Mouse (Mus musculus) frontal cortex, adult 2 months (tissue): Measurements from ENCODE around the gene Patl1. TPM values are rescaled to one million over a fixed set of nuclear protein-coding genes. Genes with fewer than 3 reads are reported as not detected.
"Not testable (repeated sequence)": the region's sequence is repeated elsewhere in the genome, so short reads cannot be mapped to it uniquely, and the experiment has no call there.

ENCODE experiments used
- DNase-seq, 2 experiments: peaks; one replicate each; pipeline ENCODE4 v3.0.0; 2022; ENCODE audit warnings: low spot score in 1 of 2; ENCODE audit errors: extremely low spot score in 1 of 2
- polyA plus RNA-seq: library from polyadenylated mRNA; depleted of rRNA; stranded (reverse); fragments of >200 nt; gene quantifications from 2 replicates; pipeline ENCODE4 v1.2.3, GENCODE M21; 2012; rRNA removed

Patl1 gene
- polyA plus RNA-seq, 1 experiment: 21.2 TPM

- DNase-seq: peak; percentile 100
Measured at GRCm38 (mm10) chr19:11965023-11965942, 53.1 kb downstream of the Patl1 start, which contains the start of gene Osbp. Gene Osbp (plus strand): TSS chr19:11965941.

DNA sequence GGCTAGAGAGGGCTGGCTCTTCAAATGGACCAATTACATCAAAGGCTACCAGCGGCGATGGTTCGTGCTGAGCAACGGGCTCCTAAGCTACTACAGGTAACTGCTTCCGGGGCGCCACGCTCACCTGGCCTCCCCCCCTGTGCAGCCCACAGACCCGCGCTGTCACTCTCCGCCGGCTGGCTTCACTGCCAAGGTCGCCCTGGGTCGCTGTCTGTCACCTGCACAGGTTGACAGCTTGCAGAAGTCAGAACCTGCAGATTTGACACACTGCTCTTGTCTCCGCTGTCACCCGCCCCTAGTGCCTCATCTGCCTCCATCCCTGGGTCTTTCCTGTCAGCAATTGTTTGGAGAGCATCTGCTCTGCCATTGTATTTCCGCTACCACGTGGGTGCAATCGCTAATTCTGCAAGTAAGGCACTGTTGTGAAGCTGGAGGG, 54.0 kb downstream of the Patl1 start:
- DNase-seq: peak in 1 of 2 experiments; percentile 42

DNA sequence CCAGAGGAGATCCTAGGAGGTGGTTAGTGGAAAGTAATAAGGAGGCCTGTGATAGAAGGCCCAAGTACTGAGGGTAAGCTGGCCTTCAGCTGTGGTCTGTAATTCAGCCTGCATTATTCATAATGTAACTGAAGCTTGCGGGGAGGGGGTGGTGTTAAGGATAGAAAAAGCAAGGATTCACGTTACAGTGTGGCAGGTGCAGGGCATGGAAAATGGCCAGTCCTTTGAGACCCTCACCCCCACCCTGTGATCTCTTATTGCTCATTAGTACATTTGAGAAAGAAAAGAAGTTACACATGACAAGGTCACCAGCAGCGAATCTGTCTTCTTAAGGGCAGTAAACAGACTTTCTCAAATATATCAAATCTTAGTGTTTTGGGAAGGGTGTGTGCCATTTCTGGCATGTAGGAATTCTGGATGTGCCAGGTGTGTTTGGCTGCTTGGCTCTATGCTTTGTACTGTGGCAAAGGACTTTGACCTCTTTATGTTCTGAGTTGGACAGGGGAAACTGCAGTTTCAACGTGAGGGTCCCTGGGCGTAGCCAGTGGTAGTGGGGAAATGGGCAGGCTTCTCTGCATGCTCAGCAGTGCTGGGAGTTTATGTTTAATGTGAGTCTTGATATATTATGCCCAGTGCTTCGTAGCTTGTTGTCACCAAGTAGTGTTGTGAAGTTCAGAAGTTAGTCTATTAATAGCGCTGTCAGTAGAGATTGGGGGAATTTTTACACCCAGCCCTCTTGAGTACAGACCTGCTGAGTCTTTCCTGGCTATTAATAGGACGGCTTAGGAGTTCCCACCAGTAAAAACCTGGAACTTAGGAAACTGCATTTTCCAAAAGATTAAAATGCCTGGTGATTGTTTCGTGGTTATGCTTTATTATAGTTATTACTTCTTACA, 57.2 kb downstream of the Patl1 start:
- DNase-seq: no peak

- DNase-seq: no peak
Measured at GRCm38 (mm10) chr19:11973511-11974222, 61.5 kb downstream of the Patl1 start.

DNA sequence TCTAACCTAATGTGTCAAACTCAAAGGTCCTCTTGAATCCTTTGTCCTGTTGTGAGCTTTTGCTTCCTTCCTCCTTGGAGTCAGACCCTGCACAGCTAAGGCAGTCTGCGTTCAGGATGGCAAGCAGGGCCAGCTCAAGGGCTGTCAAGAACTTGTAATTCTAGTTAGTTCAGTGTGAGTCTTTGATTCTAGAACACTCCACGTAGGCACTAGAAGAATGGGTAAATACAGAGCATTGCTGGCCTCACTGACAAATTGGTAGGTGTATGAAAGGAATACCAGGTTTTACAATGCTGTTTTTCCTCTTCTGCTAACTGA, 62.0 kb downstream of the Patl1 start:
- no peak for DNase-seq

GRCm38 (mm10) chr19:11975683-11976082, 63.5 kb downstream of the Patl1 start:
- DNase-seq: no peak

DNA sequence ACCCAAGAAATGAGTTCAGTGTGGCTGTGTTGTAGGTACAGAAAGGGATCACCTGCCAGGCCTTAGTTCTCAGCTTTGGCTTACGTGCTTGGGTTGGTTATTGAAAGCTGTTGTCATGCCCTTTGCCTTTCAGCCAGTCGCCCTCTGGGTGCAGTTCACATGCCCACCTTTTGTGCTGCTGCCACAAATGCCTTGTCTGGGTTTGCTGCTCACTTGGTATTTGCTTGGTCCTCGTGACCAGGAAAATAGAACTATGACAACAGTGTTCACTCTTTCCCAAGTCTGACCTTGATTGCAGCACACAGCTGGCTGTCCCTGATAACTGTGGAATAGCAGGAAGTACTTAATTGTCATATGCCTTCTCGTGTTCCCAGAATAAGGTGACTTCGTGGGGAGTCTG, 65.2 kb downstream of the Patl1 start:
- no peak for DNase-seq

DNA sequence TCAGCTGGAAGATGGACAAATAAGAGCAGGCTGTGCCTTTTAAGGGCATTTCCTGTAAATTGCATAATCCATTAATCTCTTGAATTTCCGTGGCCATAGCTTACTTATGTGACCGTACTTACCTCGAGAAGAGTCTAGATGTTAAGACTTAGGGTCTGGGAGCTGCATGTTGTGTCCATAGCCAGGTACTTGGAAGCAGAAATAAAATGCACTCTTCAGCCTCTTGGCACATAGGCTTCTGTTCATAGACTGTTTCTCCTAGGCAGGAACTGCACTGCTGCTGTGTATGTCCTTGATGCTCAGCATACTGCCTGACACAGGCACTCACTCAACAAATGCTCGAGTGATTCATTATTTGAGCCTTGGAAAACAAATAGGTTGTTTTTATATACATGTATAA, 68.3 kb downstream of the Patl1 start:
- DNase-seq: no peak

DNA sequence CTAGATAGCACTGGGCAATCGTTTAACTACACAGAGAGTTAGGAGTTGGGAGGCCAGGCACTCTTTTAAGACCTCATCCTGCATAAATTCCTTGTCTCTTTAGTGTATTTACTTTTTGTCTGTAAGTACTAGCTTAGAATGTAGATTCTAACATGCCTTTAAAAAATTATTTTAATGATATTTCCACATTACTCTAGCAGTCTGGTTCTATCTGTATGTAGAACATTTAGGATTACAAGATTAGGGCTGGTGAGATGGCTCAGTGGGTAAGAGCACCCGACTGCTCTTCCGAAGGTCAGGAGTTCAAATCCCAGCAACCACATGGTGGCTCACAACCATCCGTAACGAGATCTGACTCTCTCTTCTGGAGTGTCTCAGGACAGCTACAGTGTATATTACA, 72.4 kb downstream of the Patl1 start:
- not testable (repeated sequence) for DNase-seq

DNA sequence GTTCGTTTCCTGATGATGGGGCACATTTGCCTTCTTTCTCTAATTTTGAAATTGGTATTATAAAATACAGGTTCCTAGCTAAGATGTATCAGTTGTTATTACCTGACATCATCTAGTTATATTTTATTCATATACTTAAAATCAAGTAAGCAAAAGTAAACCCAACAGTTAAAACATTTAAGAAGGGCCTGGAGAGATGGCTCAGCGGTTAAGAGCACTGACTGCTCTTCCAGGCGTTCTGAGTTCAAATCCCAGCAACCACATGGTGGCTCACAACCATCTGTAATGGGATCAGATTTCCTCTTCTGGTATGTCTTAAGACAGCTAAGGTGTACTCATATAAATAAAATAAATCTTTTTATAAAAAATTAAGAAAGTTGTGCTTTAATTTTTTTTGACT, 75.6 kb downstream of the Patl1 start:
- DNase-seq: no peak

DNA sequence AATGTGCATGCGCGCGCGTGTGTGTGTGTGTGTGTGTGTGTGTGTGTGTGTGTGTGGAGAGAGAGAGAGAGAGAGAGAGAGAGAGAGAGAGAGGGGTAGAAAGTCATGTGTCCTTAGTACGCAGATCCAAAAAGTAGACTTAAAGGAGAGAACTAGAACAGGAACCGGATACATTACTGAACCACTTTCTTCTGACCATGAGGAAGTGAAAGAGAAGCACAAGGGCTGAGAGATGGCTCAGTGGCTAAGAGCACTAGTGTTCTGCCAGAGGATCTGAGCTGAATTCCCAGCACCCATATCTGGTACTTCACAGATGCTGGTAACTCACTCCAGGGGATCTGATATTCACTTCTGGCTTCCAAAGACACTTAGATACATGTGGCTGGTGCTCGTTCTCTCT, 77.1 kb downstream of the Patl1 start:
- no peak for DNase-seq

DNA sequence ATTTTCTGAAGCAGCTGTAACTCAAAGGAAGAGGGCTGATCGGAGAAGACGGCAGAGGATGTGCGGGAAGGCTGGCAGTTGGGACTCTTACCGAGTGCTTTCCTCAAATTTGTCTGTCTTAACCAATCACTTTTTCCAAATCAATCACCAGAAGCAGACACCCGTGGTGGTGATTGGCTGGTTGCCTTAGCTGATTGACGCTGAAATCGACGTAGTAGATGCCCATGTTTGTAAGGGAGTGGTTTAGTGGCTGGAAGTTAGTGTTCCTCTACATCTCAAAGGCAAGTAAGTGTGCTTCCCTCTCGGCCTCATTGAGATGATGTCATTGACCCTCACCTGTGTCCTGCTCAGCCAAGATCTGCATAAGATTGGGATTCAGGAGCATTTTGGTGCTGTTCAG, 79.8 kb downstream of the Patl1 start:
- no peak for DNase-seq

- DNase-seq: no peak
Measured at GRCm38 (mm10) chr19:11992441-11993029, 80.3 kb downstream of the Patl1 start.

Other genes starting within 250 kb of the Patl1 start
- gene Oosp1, start 221.2 kb upstream of the Patl1 start, polyA plus RNA-seq: not detected in 2 replicates
- gene Oosp3, start 215.3 kb upstream of the Patl1 start, polyA plus RNA-seq: not detected in 2 replicates
- not detected in 2 replicates for gene Gif, start 164.8 kb upstream of the Patl1 start, polyA plus RNA-seq
- gene Mrpl16, start 142.0 kb upstream of the Patl1 start, polyA plus RNA-seq: 36.4 and 41.1 TPM in 2 replicates
- 39.5 and 44.2 TPM in 2 replicates for gene Stx3, start 93.0 kb upstream of the Patl1 start, polyA plus RNA-seq
- 0.18 TPM in 1 of 2 replicates, not detected in the other for gene Olfr1417, start 73.2 kb upstream of the Patl1 start, polyA plus RNA-seq
- gene Olfr1418, start 51.3 kb upstream of the Patl1 start, polyA plus RNA-seq: not detected in 2 replicates
- 0.18 and 0.19 TPM in 2 replicates for gene Olfr1419, start 37.3 kb upstream of the Patl1 start, polyA plus RNA-seq
- 0.15 TPM in 1 of 2 replicates, not detected in the other for gene Olfr1420, start 25.8 kb upstream of the Patl1 start, polyA plus RNA-seq
- 34.9 and 36.3 TPM in 2 replicates for gene Osbp, start 53.5 kb downstream of the Patl1 start, polyA plus RNA-seq
- gene Olfr1423, start 128.9 kb downstream of the Patl1 start, polyA plus RNA-seq: not detected in 2 replicates
- not detected in 2 replicates for gene Olfr1424, start 150.3 kb downstream of the Patl1 start, polyA plus RNA-seq
- not detected in 2 replicates for gene Olfr1425, start 165.3 kb downstream of the Patl1 start, polyA plus RNA-seq
- gene Olfr1426, start 179.6 kb downstream of the Patl1 start, polyA plus RNA-seq: 0.06 TPM in 1 of 2 replicates, not detected in the other
- gene Olfr1427, start 190.9 kb downstream of the Patl1 start, polyA plus RNA-seq: 0.13 TPM in 1 of 2 replicates, not detected in the other
- 0.38 TPM in 1 of 2 replicates, not detected in the other for gene Olfr1428, start 203.5 kb downstream of the Patl1 start, polyA plus RNA-seq
- gene Olfr76, start 210.8 kb downstream of the Patl1 start, polyA plus RNA-seq: 0.06 TPM in 1 of 2 replicates, not detected in the other